Mouse (Mus musculus) small intestine, adult 2 months (tissue): ENCODE results near the gene Pla2g16.

Experiments
- CTCF ChIP-seq: fragments of 200-500 bp; IDR thresholded peaks from 2 replicates; pipeline ENCODE4 v1.5.1; 2012; ENCODE audit warnings: low read depth, mild to moderate bottlenecking, control low read depth, inconsistent platforms, low read length, moderate library complexity, mixed read lengths; ENCODE audit not compliant: insufficient replicate concordance, insufficient read length; ENCODE audit errors: extremely low read depth
- POLR2A ChIP-seq: fragments of 200-500 bp; IDR thresholded peaks from 2 replicates; pipeline ENCODE4 v1.6.1; 2012; ENCODE audit warnings: low read depth, mild to moderate bottlenecking, control low read depth, inconsistent platforms, low read length, moderate library complexity

DNA sequence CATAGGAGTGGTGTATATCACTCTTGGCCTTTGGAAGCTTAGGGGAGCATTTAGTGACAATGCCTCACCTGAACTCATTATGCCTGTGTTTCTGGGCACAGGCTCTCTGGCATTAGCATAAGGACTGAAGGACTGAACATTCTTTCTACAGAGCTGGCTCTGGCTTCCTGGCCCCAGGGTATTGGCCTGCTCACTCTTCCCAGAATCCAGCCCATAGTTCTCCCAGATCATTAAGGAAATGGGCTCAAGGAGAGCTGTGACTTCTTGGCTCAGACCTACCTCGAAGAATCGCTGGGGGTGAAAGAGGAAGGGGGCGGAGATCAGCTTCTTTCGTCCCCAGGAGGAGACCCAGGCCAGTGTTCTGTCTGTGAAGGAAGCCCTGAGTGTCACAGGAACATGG is 41.2 kb downstream of the Pla2g16 start:
- TF ChIP-seq POLR2A (no peak), CTCF (no peak)
